Mouse (Mus musculus) MEL-GATA-1-ER (cell line): ENCODE data around the gene Mettl9.

Experiments
- DNase-seq: peaks from one replicate; pipeline ENCODE4 v3.0.0-alpha.2; 2012; ENCODE audit warnings: low read depth; ENCODE audit errors: extremely low read depth

Gene Mettl9

DNA sequence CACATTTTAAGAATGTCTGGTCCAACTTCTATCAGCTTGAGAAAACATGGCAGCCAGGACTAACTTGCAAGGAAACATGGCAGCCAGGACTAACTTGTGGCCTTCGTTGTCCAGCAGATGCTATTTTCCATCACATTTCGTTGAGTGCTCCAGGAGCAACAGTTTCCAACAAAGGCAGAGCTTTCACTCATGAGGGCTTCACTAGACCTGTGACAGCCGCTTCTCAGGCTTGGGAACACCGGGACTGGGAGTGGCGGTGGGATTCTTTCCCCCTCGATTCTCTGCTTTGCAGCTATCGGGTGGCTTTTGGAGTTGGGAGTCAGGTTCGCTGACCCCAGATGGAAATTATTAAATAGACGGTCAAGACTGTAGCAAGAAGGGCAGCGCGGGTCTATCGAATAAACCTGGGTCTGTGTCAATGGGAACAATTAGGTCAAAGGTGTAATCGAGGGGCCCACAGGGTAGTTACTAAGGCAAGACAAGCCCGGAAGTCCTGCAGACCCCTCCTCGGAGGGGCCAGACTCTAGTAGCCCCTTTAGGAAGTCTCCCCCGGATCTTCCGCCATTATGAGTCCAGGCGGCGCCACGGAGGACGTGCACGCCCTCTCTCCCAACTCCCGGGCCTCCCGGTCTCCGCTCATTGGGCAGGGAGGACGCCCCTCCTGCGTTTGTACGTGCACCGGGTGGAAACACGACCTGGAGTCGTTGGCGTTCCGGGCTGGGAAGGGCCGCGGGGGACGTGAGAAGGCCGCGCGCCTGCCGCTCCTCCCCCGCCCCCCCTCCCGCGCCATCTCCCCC is at the start of gene Mettl9:
Gene Mettl9 (plus strand): TSS at position 590 of the 797 bp plus-strand sequence.
- peak; percentile 84 for DNase-seq

DNA sequence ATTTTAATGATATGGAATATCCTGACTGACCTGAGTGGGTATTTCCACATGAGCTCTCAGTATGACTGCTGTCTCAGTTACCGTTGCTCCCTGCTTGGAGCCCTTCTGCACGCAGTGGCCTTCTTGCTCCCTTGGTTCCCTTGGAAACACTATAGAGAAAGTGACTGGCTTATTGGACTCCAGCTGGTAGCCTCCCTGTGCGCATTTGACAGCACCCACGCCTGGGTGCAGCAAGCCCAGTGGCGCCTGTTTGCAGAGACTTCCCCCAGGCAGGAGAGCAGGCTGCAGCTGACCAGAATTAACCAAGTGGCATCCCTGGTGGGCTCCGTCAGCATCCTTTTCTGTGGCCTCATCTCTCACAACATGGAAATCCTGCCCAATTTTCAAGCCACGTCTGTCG is 43.1 kb upstream of the Mettl9 start:
- no peak for DNase-seq

DNA sequence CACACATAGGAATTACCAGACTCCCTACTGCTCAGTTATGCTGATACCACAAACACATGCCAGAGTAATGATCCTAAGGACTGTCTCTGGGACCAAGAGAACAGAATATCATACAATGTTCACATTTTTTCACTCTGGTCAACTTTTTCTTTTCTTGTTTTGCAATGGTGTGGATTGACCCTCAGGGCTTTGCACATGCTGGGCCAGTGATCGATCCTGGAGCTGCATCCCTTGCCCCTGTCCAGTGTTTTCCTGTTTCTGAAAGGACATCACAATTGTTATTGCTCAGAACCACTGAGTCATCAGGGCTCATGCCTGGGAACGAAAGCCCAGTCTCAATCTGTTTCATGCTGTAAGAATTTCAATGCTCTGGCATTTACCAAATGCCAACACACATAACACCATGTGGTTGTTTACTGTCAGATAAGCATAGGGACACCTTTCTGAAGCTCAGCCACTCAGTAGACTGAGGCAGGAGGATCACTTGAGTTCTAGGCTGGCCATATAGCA is 35.2 kb upstream of the Mettl9 start:
- DNase-seq: no peak

DNA sequence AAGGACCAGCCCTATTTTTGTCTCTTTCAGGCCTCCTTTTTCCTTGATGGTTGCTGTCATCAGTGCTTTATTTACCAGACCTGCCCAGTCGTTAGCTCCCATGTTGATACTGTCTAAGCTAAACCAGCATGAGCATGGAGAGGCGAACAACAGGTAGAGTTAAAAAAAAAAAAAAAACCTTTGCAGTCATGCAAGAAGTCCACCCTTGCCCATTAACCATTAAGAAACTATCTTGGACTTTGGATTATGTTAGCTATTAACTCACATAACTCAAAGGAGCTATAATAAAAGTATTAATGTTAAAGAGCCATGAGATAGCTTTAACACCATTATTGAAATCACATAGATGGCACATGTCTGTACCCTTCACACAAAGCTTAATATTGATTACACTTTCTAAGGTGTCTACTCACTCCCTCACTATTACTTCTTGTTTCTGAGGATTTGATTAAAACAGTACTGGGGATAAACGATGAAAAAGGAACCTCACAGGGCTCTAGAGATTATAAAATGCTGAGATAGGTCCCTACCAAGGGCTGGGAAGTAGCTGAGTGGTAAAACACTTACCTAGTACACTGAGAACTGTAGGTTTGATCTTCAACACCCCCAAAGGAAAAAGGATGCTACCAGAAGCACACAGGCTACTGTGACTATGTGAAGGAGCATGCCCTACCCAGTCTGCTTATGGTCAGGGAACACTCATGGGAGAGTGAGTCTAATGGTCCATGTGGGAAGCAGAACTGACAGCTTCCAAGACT is 34.0 kb upstream of the Mettl9 start:
- no peak for DNase-seq

DNA sequence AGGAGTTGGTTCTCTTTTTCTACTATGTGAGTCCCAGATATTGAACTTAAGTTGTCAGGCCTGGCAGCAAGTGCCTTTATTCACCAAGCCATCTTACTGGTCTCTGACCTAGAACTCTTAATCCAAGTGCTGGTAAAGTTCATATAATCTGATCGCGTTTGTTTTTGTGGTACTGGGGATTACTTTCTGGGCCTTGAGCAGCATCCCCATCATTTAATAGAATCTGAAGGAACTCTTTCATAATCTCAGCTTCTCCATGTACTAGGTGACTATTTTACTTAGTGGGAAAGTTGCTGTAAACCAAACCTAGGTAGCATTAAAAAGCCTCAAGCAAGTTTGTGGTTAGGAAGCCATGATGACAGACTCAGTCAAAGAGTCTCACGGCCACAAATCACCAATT is 32.4 kb upstream of the Mettl9 start:
- DNase-seq: no peak

DNA sequence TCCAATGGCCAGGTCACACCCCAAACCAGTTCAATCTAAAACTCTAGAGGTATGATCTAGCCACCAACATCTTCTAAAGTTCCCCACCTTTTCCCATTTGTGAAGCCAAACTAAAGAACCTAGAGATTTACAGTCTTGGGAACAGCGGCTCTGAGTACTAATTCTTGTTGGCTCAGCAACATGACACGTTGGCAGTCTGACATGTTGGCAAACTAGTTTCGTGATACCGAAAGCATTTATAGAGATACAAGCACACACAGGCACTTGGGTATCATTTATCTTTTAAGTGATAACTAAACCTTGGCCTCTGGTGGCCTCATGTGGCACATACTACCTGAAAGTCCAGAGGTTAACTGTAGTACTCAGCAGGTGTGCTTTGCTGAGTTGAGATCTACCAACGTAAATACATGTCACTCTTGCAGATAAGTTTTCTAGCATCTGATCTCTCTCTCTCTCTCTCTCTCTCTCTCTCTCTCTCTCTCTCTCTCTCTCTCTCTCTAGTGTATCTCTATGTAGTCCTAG is 31.8 kb upstream of the Mettl9 start:
- DNase-seq: no peak

DNA sequence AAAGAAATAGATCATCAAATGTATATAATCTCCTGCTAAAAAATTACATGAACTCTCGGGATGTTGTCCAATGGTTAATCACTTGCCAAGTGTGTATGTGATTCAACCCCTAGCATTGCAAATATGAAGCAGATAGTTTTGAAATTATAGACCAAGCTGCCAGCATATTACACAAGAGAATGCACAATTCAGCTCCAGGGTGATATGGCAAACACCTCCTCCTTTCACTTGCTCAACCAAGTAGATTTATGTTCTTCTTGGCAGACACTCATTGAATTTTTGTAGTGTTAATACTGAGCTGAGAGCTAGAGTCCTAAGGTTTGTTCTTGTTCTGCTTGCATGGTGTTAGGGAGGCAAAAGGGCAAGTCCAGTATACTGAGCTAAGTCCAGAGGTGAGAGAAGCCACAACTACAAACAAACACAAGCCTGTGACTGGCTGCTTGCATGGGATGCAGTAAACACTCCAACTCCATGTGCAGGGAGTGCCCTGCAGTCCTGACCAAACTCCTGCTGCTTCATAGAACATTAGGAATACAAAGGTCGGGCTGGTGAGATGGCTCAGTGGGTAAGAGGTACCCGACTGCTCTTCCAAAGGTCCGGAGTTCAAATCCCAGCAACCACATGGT is 30.3 kb upstream of the Mettl9 start:
- no peak for DNase-seq

DNA sequence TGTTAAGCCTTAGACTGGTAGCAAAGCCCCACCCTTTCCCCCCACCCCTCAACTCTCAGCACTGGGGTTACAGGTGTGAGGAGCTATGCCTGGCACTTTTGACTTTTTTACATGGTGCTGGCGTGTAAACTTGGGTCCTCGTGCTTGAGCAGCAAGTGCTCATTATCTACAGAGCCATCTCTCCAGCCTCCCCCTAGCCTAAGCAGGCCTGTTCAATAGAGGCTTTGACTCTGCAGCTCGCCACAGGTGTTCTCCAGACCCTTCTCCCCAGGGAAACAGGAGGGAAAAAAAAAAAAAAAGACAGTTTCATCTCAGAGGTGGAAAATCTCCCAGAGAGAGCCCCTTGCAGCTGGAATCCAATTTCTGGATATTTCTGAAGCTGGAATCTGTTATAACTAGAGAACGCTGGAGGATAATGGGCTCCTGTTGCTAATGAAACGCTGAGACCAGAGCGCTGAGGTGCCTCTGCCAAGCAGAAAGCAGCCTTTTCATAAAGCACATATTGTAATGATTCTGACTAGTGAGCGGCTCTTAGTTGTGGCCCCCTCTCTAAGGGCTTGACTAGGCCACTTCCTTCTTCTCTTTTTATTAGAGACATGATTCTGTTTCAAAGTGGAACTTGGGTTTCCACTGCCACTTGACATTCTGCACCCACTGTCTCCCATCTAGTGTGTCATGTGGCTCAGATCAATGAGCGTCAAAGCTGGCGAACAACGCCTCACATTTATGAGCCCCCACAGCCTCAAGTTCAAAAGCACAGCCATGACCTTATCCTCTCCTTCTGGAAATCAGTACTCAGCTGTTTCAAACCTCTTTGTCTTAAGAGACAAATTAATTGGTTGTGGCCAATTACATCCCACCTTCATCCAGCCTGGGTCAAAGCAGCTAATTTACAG is 22.2 kb upstream of the Mettl9 start:
- DNase-seq: no peak

DNA sequence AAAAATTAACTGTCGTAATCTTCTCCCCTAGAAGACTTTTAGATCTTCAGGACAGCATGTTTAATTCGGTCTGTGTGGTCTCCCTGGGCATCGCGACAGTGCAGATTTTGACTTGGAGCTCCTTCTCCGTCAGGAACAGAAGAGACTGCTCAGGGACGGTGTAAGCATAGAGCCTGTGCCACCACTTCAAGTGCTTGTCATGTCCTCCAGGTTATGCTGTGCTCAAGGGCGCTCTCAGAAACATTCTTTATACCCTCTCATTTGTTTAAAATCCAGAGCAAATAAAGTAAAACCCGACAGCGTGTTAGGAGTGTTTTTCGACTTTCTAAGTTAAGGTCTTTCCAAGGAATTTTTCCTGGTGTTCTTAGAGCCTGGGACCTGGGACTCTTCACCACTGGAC is 19.8 kb upstream of the Mettl9 start:
- DNase-seq: no peak

DNA sequence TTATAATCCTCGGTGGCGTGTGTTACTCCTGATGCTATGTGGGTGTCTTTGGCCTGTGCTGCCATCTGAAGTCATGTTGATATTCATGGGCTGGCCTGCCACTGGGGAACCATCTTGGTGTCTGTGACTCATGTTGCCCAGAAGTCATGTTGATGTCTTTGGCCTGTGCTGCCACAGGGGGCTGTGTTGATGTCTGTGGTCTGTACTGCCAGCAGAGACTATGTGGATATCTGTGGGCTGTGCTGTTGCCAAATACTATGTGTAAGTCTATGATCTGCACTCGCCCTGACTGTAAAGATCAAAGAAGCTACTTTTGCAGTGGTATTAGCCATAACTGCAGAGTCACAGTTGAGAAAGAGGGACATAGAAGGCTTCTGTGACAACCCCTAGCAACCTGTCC is 15.5 kb upstream of the Mettl9 start:
- no peak for DNase-seq

DNA sequence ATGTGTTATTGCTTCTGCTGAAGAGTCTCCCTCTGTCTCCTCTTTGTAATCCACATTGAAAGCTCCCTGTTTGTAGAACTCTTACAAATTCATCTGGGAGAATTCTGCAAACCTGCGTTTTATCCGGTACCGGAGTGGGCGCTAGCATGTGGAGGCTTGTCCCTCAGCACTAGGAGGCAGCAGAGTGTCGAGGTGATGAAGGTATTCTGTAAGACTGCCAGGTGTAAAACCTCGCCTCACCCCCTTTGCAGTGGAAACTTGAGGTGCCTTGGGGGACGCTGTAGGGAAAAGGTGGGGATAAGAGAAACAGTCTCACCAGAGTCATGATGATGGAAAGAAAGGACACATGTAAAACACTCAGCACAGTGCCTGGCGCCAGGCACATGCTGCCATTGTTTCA is 14.0 kb upstream of the Mettl9 start:
- no peak for DNase-seq

DNA sequence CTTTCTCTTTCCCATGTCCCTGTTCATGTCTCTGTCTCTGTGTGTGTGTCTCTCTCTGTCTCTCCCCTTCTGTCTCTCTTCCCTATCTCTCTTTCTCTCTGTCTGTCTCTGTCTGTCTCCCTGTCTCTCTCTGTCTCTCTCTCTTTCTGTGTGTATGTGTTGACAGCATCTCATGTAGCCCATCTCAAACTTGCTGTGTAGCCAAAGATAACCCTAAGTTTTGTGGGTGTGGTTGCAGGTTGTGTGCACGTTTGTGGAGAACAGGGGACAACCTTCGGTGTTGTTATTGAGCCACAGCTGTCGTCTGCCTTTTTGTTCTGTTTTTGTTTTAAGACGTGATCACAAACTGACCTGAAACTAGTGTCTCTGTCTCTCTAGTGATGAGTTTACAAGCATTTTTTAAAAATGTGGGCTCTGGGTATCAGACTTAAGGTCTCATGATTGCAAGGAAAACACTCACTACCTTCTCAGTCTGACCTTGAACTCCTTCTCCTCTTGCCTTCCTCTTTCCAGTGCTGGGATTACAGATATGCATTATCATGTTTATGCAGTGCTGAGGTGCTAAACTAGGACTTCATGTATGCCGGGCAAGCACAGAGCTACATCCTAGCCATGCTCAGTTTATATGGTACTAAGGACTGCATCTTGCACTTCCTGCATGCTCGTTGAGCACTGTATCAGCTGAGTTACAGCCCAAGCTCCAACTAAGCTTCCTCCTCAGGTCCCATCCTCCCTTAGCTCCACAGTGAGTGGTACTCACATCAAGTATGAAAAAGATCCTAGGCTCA is 8.8 kb upstream of the Mettl9 start:
- DNase-seq: peak; percentile 87

DNA sequence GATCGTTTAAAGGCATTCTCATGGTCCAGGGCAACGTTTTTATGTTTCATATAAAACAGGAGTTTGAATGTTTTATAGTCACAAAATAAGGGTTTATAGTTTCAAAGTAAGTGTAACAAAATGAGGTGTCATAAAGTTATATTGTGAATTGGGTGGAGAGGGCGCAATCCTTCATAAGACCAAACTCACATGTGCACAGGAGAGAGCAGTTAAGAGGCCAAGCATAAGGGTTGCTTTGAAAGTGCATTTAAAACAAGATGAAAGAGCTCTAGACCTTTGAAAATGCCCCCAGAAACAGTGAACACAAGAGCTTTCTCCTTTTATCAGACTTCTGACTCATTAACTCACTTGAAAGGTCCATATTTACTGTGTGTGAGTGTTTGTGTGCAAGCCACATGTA is 7.9 kb upstream of the Mettl9 start:
- DNase-seq: no peak

DNA sequence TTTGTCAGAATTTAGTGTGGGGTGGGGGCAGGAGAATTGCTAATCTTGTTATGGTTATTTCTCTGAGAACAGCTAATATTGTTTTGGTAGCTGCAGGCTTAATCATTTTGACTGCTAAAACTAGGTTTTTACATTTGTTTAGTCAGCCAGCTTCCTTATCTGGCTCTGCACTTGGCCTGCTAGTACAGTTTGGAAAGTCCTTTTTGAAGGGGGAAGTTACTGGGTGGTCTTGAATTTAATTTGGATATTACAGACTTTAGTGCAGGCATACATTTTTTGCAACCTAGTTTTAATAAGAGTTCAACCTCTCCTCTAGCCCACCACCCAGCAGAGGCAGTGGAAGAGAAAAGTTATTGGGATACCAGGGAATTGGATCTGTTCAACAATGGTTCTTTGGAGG is 4.3 kb upstream of the Mettl9 start:
- DNase-seq: peak; percentile 13

DNA sequence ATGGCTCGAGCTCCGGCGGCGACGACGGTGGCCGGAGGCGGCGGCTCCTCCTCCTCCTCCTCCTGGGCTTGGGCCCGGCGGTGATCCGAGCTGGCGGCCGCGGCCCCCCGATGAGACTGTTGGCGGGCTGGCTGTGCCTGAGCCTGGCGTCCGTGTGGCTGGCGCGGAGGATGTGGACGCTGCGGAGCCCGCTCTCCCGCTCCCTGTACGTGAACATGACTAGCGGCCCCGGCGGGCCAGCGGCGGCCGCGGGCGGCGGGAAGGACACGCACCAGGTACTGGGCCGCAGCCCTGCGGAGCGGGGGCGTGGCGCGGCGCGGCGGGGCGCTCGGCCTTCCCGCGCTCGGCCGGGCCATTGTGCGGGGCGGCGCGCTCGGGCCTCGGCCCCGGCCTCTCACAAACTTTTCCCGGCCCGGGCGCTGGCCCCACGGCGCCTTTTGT is 476 bp downstream of the Mettl9 start:
- no peak for DNase-seq

DNA sequence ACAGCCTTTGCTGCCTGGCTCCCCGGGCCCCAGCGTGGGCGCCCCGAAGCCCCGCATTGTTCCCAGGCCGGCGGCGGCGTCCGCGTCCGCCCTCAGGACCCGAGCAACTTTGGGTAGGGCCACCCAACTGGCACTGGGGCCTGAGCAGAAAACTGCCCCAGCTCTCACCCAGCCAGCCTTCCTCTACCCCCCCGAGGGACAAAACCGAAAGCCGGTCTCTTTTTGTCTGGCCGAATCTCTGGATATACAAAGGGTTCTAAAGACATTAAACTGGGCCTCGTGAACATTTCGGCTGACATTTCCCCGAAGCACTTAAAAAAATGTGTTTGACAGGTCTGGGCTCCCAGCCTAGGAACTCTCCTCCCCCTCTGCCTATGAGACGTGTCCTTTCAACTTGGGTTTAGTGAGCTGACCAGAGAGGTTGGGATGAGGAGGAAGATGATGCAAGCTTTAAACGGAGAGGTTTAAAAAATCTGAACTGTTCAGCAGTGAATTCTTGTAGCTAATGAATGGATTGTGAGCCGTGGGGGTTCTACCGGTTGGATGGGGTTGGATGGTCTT is 996 bp downstream of the Mettl9 start:
- peak; percentile 36 for DNase-seq

DNA sequence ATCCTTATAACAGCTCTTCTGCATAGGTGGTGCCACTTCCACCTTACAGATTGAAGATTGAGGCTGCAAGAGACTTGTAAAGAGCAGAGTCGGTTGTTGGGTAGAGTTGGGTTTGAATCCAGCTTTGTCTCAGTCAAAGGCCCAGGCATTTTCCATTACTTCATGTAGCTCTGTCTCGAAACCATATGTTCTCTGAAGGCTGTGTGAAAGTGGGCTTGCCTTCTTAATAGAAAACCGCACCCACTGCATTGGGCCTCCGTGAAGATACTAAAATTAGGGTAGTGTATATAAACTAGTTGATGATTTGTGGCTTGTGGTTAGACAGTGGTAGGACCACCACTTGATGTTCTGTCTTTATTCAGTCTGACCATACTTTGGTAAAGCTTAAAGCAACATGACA is 6.3 kb downstream of the Mettl9 start:
- no peak for DNase-seq

DNA sequence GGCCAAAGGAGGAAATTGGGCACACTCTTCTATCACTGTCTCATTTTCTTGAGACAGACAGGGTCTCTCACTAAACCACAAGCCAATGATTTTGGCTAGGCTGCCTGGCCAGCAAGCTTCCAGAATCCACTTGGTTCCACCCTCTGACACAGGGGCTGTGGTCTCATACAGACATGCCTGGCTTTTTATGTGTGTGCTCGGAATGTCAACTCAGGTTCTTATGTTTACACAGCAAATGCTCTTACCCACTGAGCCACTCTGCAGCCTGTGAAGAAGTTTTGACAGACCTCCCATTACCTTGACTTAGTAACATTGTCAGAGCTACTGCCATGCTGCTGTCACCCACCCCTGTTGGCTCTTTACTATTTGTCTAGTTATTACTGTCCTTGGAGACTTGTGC is 7.7 kb downstream of the Mettl9 start:
- DNase-seq: no peak

DNA sequence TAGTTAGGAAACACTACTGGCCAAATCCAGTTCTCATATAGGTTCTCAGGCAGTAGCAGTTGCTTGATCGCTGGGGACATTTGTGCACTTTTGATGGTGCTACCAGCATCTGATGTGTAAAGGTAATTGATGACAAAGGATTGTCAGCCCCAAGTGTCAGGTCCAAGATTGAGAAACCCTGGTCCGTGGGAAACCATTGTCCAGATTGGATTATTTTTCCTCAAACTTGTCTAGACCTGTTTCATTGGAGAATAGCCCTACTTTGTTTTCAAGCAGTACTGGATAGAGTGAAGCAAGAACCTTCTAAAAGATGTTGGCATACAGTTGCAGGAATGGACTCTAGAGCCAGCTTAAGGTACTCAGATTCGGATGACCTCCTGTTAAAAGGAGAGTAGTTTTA is 8.8 kb downstream of the Mettl9 start:
- DNase-seq: no peak

DNA sequence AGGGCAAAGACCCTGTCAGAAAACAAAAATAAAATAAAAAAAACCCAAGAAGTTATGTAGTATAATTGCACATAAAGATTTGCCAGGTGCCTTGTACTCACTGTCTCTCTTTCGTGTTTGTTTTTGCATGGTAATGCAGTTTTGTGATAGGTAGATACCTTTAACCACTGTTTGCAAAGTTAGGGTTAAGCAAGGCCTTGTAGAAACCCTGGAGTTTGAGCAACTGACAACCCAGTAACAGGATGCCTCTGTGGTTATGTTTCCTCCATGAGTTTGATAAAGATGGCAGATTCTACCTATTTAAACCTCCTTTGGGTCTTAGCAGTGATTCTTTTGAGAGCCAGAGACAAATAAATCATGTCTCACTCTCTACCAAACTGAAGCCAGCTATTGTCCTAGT is 9.3 kb downstream of the Mettl9 start:
- no peak for DNase-seq
